Mouse (Mus musculus): ENCODE results near the gene Gm10639.
"Not testable (repeated sequence)": the region's sequence is repeated elsewhere in the genome, so short reads cannot be mapped to it uniquely, and the experiment has no call there.

Gene Gm10639

DNA sequence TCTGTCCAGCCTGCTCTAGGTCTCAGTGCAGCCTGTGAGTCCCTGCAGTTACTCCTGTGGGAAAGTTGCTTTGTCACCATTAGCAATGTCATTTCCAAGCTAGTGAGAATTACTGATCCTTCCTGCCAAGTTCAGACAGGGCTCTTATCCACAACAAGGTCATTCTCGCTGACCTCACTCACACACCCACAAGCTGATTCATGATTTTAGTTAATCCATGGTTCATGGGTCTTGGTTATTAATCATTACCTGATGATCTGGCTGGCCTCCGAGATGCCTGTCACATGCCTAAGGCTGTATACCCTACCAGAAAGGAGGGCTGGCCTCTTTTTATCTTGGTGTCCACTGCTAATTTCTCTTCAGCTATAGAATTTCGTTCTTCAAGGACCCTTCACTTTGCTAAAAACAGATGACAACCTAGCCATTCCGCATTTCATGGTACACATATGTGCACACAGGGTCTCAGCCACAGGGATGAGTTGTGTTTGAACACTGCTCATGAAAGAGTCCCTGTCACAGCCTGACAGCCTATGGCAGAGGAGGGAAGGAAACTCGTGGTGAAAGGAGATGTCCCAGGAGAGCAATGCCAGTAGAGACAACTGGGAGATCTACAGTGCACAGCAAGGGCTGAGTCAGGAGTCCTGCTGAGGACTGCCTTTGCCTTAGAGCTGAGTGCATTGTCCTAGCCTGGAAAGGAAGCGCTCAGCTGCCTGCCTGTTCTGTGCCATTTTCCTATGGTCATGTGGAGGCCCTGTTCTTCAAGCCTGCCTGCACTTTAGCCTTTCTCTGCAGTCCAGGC, 58.7 kb downstream of the Gm10639 start:
- DNase-seq: peak; percentile 97

DNA sequence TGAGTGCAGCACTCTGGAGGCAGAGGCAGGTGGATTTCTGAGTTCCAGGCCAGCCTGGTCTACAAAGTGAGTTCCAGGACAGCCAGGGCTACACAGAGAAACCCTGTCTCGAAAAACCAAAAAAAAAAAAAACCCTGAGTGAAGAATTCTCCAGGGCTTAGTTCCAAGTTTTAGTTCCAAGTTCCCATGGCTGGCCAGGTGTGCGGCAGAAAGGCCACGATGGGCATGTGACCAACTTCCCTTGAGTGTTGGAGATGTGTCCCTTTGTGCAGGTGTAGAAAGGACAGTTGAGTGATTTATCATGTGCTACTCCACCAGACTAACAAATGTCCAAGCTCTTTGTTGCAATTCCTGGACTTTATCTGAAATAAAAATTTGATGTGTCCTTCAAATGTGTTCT, 59.4 kb downstream of the Gm10639 start:
- DNase-seq: peak; percentile 58

DNA sequence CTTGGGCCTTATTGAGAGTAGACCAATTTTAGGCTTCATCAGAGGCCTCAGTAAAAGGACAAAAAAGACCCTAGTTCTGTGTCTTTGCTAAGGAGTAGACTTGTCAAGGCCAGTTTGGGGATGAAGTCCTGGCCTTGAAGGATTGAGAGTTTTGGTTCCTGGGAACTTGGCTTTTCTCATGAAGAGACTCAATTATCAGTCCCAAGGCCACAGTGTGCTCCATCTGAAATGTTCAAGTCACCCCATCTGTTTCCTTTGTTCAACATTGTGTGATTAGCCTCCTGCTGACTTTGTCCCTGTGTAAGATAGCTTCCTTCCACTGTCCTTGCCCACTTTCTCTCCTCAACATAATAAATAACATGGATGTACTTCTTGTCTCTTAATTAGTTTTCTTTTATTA, 60.3 kb downstream of the Gm10639 start:
- not testable (repeated sequence) for DNase-seq

DNA sequence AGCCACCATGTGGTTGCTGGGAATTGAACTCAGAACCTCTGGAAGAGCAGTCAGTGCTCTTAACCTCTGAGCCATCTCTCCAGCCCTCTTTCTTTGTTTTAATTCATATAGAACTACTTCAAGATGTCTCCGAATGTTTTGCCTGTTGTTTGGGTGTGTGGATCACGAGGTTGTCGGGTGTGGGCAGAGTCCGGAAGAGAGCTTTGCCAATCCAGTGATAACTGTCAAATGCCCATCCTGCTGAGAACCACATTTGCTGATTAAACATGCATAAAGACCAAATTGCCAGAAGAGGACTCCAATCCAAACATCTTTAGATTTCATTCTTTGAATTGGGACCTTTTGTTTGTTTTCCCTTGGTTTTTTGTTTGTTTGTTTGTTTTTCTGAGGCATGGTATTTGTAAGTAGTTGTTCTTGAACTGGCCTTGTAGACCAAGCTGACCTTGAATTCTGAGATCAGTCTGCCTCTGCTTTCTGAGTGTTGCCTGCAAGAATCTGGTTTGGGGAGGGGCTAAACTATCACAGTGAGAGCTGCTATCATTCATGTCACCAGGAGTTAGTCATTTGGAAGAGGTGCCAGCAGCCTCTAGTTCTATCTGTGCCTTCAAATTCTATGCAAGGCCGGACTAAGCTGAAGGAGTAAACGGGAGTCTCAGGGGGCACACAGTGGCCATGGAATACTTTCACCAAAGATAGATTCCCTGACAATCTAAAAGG, 61.9 kb downstream of the Gm10639 start:
- DNase-seq: no peak
